In the genomic region with DNA sequence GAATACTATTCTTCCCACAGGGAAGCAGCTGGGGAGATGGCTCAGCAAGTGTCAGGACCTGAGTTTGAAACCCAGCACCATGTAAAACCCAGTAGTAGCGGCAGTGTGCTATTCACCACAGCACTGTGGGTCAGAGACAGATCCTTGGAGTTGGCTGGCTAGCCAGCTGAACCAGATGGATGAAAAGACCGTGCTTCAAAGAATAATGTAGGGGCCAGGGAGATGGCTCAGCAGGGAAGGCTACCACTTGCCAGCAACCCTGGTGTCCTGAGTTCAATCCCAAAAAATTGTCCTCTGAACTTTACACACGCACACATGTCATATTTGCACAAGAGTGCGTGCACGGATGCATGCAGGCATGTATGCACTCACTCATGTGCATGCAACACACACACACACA, we compare ENCODE assay signal across 12 mouse cellular contexts.
DNase-seq lines count a peak whose midpoint lies in the region; ATAC-seq lines count a peak whose summit lies in the region.
"Had no signal": no experiment of that assay in that cellular context is flagged by ENCODE, and none has a peak within 500 bp of the region (broad histone marks: within the 10 kb centered on the region; RNA-seq: fewer than 3 reads in every experiment).

No protein-coding gene starts in this region.

- H3K9me3 ChIP-seq in embryonic facial prominence, embryonic 15.5 days (replicated peaks) = no peaks in the 10 kb centered on the region
- no peaks in the 10 kb centered on the region for H3K9me3 ChIP-seq in embryonic facial prominence, embryonic 10.5 days
- H3K9me3 ChIP-seq in forebrain, embryonic 14.5 days (replicated peaks; ENCODE audit: control insufficient read depth, low read length) = no peaks in the 10 kb centered on the region
- no peaks in the 10 kb centered on the region for H3K9me3 ChIP-seq in limb, embryonic 13.5 days
- H3K9me3 ChIP-seq in heart, embryonic 12.5 days (replicated peaks) = no peaks in the 10 kb centered on the region
- H3K9me3 ChIP-seq: stomach, embryonic 15.5 days had no signal

- 81% methylated on average over 5 of the region's 5 CpGs for WGBS in embryonic facial prominence, embryonic 15.5 days
- WGBS in embryonic facial prominence, embryonic 10.5 days = 93% methylated on average over 5 of the region's 5 CpGs
- 87% methylated on average over 5 of the region's 5 CpGs for WGBS in forebrain, embryonic 14.5 days
- WGBS in limb, embryonic 13.5 days = 78% methylated on average over 5 of the region's 5 CpGs
- WGBS in heart, embryonic 12.5 days = 91% methylated on average over 5 of the region's 5 CpGs

- H3K9ac ChIP-seq in embryonic facial prominence, embryonic 15.5 days = no peak overlapping the region
- no peak overlapping the region for H3K9ac ChIP-seq in forebrain, embryonic 14.5 days (ENCODE audit: low read length)
- no peak overlapping the region for H3K9ac ChIP-seq in limb, embryonic 13.5 days
- no peak overlapping the region for H3K9ac ChIP-seq in heart, embryonic 12.5 days
- H3K9ac ChIP-seq: stomach, embryonic 15.5 days had no signal

- no peak for ATAC-seq in embryonic facial prominence, embryonic 15.5 days (ENCODE audit: insufficient number of reproducible peaks, low FRiP score, low TSS enrichment, low read depth)
- ATAC-seq in forebrain, embryonic 14.5 days = peak; percentile 33; the same call in 1 of the 2 replicates
- no peak for ATAC-seq in limb, embryonic 13.5 days (ENCODE audit: low FRiP score, low read depth)
- ATAC-seq in heart, embryonic 12.5 days (ENCODE audit: insufficient number of reproducible peaks, low FRiP score) = no peak
- ATAC-seq: Patski had no signal

- intact Hi-C loops in left cerebral cortex, postnatal 4 days (cut with DNase I) = no loop called here
- intact Hi-C loops in left cerebral cortex, postnatal 36 days (cut with DNase I) = no loop called here

- 0 out of 2 replicates have a peak overlapping the region, but pooled peaks have one; percentile 65 for H3K27ac ChIP-seq in embryonic facial prominence, embryonic 15.5 days (replicated peaks)
- H3K27ac ChIP-seq in embryonic facial prominence, embryonic 10.5 days (replicated peaks) = no peak overlapping the region
- H3K27ac ChIP-seq in forebrain, embryonic 14.5 days (ENCODE audit: low read depth, low read length) = no peak overlapping the region
- H3K27ac ChIP-seq in limb, embryonic 13.5 days = peak overlapping the region; percentile 55; the same call in 1 of the 2 replicates
- no peak overlapping the region for H3K27ac ChIP-seq in heart, embryonic 12.5 days (ENCODE audit: poor library complexity, severe bottlenecking)
- H3K27ac ChIP-seq: stomach, embryonic 15.5 days had no signal

- H3K27me3 ChIP-seq in embryonic facial prominence, embryonic 15.5 days = no peaks in the 10 kb centered on the region
- H3K27me3 ChIP-seq in embryonic facial prominence, embryonic 10.5 days (replicated peaks; ENCODE audit: low read depth, poor library complexity, severe bottlenecking) = no peaks in the 10 kb centered on the region
- H3K27me3 ChIP-seq in forebrain, embryonic 14.5 days (replicated peaks; ENCODE audit: control insufficient read depth, insufficient read depth, low read length) = no peaks in the 10 kb centered on the region
- no peaks in the 10 kb centered on the region for H3K27me3 ChIP-seq in limb, embryonic 13.5 days
- no peaks in the 10 kb centered on the region for H3K27me3 ChIP-seq in heart, embryonic 12.5 days (replicated peaks)
- H3K27me3 ChIP-seq: Patski; stomach, embryonic 15.5 days had no signal

- H3K4me1 ChIP-seq in embryonic facial prominence, embryonic 15.5 days = peaks cover 26% of the 10 kb centered on the region
- peaks cover 10% of the 10 kb centered on the region for H3K4me1 ChIP-seq in embryonic facial prominence, embryonic 10.5 days
- H3K4me1 ChIP-seq in forebrain, embryonic 14.5 days (ENCODE audit: control insufficient read depth, insufficient read depth, low read length) = no peaks in the 10 kb centered on the region
- peaks cover 25% of the 10 kb centered on the region for H3K4me1 ChIP-seq in limb, embryonic 13.5 days
- H3K4me1 ChIP-seq in heart, embryonic 12.5 days (replicated peaks) = peaks cover 19% of the 10 kb centered on the region
- H3K4me1 ChIP-seq: stomach, embryonic 15.5 days had no signal

- peaks cover 29% of the 10 kb centered on the region for H3K36me3 ChIP-seq in embryonic facial prominence, embryonic 15.5 days
- peaks cover 35% of the 10 kb centered on the region for H3K36me3 ChIP-seq in embryonic facial prominence, embryonic 10.5 days (replicated peaks)
- H3K36me3 ChIP-seq in forebrain, embryonic 14.5 days (ENCODE audit: control insufficient read depth, insufficient read depth, low read length) = no peaks in the 10 kb centered on the region
- peaks cover 51% of the 10 kb centered on the region for H3K36me3 ChIP-seq in limb, embryonic 13.5 days
- peaks cover 49% of the 10 kb centered on the region for H3K36me3 ChIP-seq in heart, embryonic 12.5 days

- no peak for DNase-seq in embryonic facial prominence, embryonic 10.5 days (ENCODE audit: low spot score)
- peak; percentile 23 for DNase-seq in left cerebral cortex, postnatal 4 days
- DNase-seq in left cerebral cortex, postnatal 36 days (ENCODE audit: low spot score in 2 of 2) = no peak
- no peak for DNase-seq in forebrain, embryonic 14.5 days (ENCODE audit: low spot score)
- DNase-seq in urinary bladder, postnatal 10 days (ENCODE audit: low spot score) = no peak
- DNase-seq: adrenal gland, adult 8-10 months had no signal

- no peak overlapping the region for H3K4me3 ChIP-seq in embryonic facial prominence, embryonic 15.5 days (replicated peaks)
- H3K4me3 ChIP-seq in embryonic facial prominence, embryonic 10.5 days = no peak overlapping the region
- no peak overlapping the region for H3K4me3 ChIP-seq in forebrain, embryonic 14.5 days (ENCODE audit: low read depth, low read length)
- no peak overlapping the region for H3K4me3 ChIP-seq in limb, embryonic 13.5 days
- no peak overlapping the region for H3K4me3 ChIP-seq in heart, embryonic 12.5 days
- H3K4me3 ChIP-seq: stomach, embryonic 15.5 days had no signal

- H3K4me2 ChIP-seq in embryonic facial prominence, embryonic 15.5 days (replicated peaks) = no peak overlapping the region
- H3K4me2 ChIP-seq in forebrain, embryonic 14.5 days (ENCODE audit: low read length) = no peak overlapping the region
- peak overlapping the region; percentile 41 for H3K4me2 ChIP-seq in limb, embryonic 13.5 days (replicated peaks)
- no peak overlapping the region for H3K4me2 ChIP-seq in heart, embryonic 12.5 days
- H3K4me2 ChIP-seq: heart, embryonic 11.5 days; stomach, embryonic 15.5 days had no signal

Comparison
In these comparisons a context has a peak if more than half of its experiments do, and no peak if none do; other contexts are left out.
1. H3K27ac ChIP-seq: peak in embryonic facial prominence, embryonic 15.5 days (single experiment) and limb, embryonic 13.5 days (single experiment); none in embryonic facial prominence, embryonic 10.5 days (single experiment), forebrain, embryonic 14.5 days (single experiment) and heart, embryonic 12.5 days (single experiment).